Mouse (Mus musculus): ENCODE data around the gene Eps15l1. TPM values are rescaled to one million over a fixed set of nuclear protein-coding genes. Genes with fewer than 3 reads are reported as not detected.

Eps15l1 gene
- polyA plus RNA-seq, 1 experiment, result 18.0 TPM

Other genes starting within 250 kb of the Eps15l1 start
- gene Hsh2d, start 231.8 kb downstream of the Eps15l1 start, polyA plus RNA-seq (2012; ENCODE audit: insufficient read depth, insufficient read length, missing spikeins), result not detected in 2 replicates
- 2.0 TPM in 1 of 2 replicates, not detected in the other for gene Cib3, start 208.6 kb downstream of the Eps15l1 start, polyA plus RNA-seq (2012; ENCODE audit: insufficient read depth, insufficient read length, missing spikeins)
- gene Gm11034, start 207.8 kb downstream of the Eps15l1 start, polyA plus RNA-seq (2012; ENCODE audit: insufficient read depth, insufficient read length, missing spikeins), result not detected in 2 replicates
- gene Fam32a, start 201.7 kb downstream of the Eps15l1 start, polyA plus RNA-seq (2012; ENCODE audit: insufficient read depth, insufficient read length, missing spikeins), result 26.9 and 41.8 TPM in 2 replicates
- gene Ap1m1, start 181.4 kb downstream of the Eps15l1 start, polyA plus RNA-seq (2012; ENCODE audit: insufficient read depth, insufficient read length, missing spikeins), result 35.6 and 49.6 TPM in 2 replicates
- gene Gm10282, start 116.2 kb downstream of the Eps15l1 start, polyA plus RNA-seq (2012; ENCODE audit: insufficient read depth, insufficient read length, missing spikeins), result not detected in 2 replicates
- 30.6 and 88.0 TPM in 2 replicates for gene Klf2, start 102.4 kb downstream of the Eps15l1 start, polyA plus RNA-seq (2012; ENCODE audit: insufficient read depth, insufficient read length, missing spikeins)
- 13.0 and 13.1 TPM in 2 replicates for gene Calr3, start 22.4 kb upstream of the Eps15l1 start, polyA plus RNA-seq (2012; ENCODE audit: insufficient read depth, insufficient read length, missing spikeins)
- gene 1700030K09Rik, start 22.4 kb upstream of the Eps15l1 start, polyA plus RNA-seq (2012; ENCODE audit: insufficient read depth, insufficient read length, missing spikeins), result 3.1 and 4.9 TPM in 2 replicates
- gene Cherp, start 53.8 kb upstream of the Eps15l1 start, polyA plus RNA-seq (2012; ENCODE audit: insufficient read depth, insufficient read length, missing spikeins), result 12.8 and 17.7 TPM in 2 replicates
- 15.0 and 15.8 TPM in 2 replicates for gene Slc35e1, start 71.2 kb upstream of the Eps15l1 start, polyA plus RNA-seq (2012; ENCODE audit: insufficient read depth, insufficient read length, missing spikeins)
- gene Med26, start 126.8 kb upstream of the Eps15l1 start, polyA plus RNA-seq (2012; ENCODE audit: insufficient read depth, insufficient read length, missing spikeins), result 3.3 TPM in 2 replicates
- gene Smim7, start 149.6 kb upstream of the Eps15l1 start, polyA plus RNA-seq (2012; ENCODE audit: insufficient read depth, insufficient read length, missing spikeins), result 92.7 and 120 TPM in 2 replicates
- gene Tmem38a, start 150.6 kb upstream of the Eps15l1 start, polyA plus RNA-seq (2012; ENCODE audit: insufficient read depth, insufficient read length, missing spikeins), result 15.0 and 25.4 TPM in 2 replicates
- not detected in 2 replicates for gene Nwd1, start 225.3 kb upstream of the Eps15l1 start, polyA plus RNA-seq (2012; ENCODE audit: insufficient read depth, insufficient read length, missing spikeins)

Measured in brown adipose tissue, adult 24 weeks (tissue).